Mouse (Mus musculus) left cerebral cortex, adult 2 months (tissue): ENCODE measurements around the gene Ylpm1. TPM values are rescaled to one million over a fixed set of nuclear protein-coding genes. Genes with fewer than 3 reads are reported as not detected.

Experiments
- DNase-seq, 2 experiments: peaks; one replicate each; pipeline ENCODE4 v3.0.0; 2021 to 2022; ENCODE audit warnings: low spot score in 2 of 2, mixed read lengths in 1 of 2; ENCODE audit errors: extremely low spot score in 1 of 2
- H3K27ac ChIP-seq: fragments of 200-600 bp; 2 replicates; pipeline ENCODE4 v1.8.1; 2022
- H3K4me3 ChIP-seq: fragments of 200-600 bp; 2 replicates; pipeline ENCODE4 v1.8.1; 2022
- CTCF ChIP-seq: fragments of 200-600 bp; IDR thresholded peaks from 2 replicates; pipeline ENCODE4 v1.8.1; 2022; ENCODE audit warnings: antibody characterized with exemption, mild to moderate bottlenecking, moderate library complexity
- intact Hi-C: fragments of 180-260 bp; cut with DNase I; formaldehyde crosslinking; loops from one replicate; pipeline ENCODE4 v1.15.1; 2025
- total RNA-seq, 2 experiments: library from RNA; stranded (reverse); gene quantifications; 2 replicates each; pipeline ENCODE4 v1.2.3; 2021

The Ylpm1 gene
- total RNA-seq, 2 experiments from 2014 or later: 124 to 126 TPM

DNA sequence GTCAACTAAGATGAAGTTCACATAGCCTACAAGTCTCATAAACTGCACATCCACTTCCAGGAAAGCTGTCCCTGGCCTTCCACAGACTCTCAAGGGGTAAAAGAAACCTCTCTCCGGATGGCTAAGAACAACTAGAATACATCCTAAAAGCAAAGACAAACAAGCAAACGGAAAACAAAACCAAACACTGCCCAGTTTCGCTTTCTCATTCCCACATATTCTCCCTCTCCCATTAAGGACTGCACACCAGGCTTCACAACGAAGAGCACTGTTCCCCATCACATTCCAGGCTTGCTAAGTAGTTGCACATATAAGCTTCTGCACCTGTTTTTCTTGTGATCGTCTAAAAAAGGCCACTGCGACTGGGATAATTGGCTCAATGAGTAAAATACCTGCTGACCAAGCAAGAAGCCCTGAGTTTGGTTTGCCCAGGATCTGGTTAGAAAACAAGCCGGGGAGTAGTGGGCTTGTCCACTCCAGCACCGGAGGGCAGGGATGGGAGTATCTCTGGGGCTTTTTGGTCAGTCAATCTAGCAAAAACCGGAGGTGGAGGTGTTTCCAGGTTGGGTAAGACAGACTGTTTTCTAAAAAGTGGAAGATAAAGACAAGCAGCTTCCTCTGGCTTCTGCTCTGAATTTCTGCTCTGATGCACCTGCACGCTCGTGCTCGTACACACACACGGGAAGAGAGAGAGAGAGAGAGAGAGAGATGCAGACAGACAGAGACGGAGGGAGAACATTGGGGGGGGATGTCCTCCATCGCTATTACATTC lies 26.3 kb upstream of the Ylpm1 start:
- Histone ChIP-seq H3K4me3 (peak overlapping the region; percentile 89), H3K27ac (peak overlapping the region; percentile 37)
- no peak for DNase-seq
- no peak for TF ChIP-seq CTCF
- intact Hi-C loops: loop anchor here (1.0 to 5.0 kb wide), 2 partner anchors 26 to 98 kb away; partner anchors contain the start of gene Ylpm1

DNA sequence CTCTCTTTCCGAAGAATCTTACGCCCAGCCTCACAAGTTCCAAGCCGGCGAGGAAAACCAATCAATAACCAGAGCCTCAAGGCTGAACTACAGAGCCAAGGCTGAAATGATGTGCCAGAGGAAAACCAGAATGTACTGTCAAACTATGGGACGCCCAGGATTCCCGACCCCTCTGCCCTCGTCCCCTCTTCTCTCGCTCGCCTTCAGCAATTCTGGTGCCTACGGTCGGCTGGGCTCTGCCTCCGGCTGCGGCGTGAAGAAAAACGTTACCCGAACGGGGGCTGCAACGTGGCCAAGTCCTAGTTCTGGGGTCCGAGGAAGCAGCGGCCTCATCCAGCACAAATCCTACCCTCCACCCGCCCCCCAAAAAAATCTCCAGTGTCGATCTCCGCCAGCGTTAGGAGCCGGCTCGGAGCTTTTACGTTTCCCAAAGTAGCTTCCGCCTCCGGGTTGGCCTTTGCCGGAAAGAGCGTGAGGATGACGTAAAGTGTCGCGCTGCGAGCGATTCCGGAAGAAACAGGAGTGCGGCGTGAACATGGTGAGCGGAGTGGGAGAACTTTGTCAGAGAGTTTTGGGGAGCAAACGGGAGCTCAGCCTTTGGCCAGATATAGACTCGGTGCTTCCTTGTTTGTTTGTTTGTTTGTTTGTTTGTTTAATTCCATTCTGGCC lies 25.6 kb upstream of the Ylpm1 start, which contains the start of the genes Fcf1 and Arel1:
Gene Fcf1 (plus strand): TSS at position 470 of the 669 bp plus-strand sequence.
Gene Arel1 (minus strand): TSS at position 473 of the 669 bp plus-strand sequence.
- peak within 1 kb of the TSS; percentile 89 for H3K4me3 ChIP-seq
- intact Hi-C loops: loop anchor here (1.0 to 5.0 kb wide), 2 partner anchors 26 to 98 kb away; partner anchors contain the start of gene Ylpm1
- peak; percentile 91 for DNase-seq
- peak within 1 kb of the TSS; percentile 37 for H3K27ac ChIP-seq
- TF ChIP-seq CTCF: no peak

DNA sequence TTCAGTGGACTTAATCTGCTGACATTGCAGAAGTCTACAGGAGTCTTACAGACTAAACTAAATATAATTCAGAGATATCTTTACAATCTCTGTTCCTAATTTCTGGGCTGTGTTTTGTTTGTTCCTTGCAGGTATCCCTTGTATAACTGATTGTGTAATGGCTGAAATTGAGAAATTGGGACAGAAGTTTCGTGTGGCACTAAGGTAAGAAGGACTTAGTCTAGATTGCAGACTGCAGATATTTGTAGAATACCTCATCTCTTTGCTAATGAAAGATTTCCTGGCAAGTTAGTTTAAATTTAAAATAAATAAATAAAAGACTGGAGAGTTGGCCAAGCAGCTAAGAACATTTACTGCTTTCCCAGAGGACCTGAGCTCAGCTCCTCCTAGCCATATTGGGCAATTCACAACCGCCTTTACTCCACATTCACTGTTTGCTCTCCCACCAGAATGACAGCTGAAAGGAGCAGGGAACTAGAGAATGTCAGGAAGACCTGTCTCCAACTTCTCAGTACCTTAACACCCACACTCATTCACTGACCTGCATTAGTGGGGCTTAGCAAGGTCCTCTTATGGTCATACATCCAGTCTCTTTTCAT lies 16.8 kb upstream of the Ylpm1 start:
- H3K4me3 ChIP-seq: no peak overlapping the region
- intact Hi-C loops: no loop called here
- no peak for DNase-seq
- H3K27ac ChIP-seq: no peak overlapping the region
- TF ChIP-seq CTCF: no peak

DNA sequence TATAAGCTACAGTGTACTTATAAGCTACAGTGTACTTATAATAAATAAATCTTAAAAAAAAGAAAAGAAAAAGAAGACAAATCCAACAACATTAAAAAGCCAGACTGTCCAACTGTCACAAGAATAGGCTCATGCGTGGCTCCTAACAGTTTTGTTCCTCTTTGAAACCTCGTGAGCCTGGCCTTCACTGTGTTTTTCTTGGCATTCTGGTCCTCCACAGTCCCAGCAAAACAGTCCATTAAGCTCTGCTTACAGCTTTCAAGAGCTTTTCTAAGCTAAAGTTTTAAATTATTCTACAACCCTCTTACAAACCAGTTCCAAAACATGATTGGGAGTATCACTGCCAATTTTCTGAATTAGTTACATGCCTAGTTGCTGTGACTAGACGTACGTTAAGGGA lies 6.7 kb upstream of the Ylpm1 start:
- Histone ChIP-seq H3K27ac (no peak overlapping the region), H3K4me3 (no peak overlapping the region)
- DNase-seq: no peak
- no peak for TF ChIP-seq CTCF
- intact Hi-C loops: no loop called here

DNA sequence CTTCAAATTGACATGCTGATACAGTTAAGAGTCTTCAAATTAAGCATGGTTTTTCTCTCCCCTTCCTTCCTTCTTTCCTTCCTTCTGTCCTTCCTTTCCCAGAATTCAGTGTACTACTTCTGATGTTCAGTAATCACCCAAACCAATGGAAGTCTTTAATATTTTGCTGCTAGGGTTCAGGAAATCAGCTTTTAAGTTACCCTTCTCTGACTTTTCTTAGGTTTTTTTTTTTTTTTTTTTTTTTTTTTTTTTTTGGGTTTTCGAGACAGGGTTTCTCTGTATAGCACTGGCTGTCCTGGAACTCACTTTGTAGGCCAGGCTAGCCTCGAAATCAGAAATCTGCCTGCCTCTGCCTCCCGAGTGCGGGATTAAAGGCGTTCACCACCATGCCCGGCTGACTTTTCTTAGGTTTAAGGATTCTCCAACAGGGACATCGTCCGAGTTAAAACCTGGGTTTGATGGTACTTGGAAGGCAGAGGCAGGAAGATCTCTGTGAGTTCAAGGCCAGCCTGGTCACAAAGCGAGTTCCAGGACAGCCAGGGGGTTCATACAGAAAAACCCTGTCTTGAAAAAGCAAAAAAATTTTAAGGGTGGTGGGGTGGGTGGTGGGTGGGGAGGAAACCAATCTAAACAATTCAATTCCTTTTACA lies 884 bp upstream of the Ylpm1 start:
- no peak for DNase-seq
- intact Hi-C loops: no loop called here
- H3K4me3 ChIP-seq: peak overlapping the region; percentile 100
- H3K27ac ChIP-seq: peak overlapping the region; percentile 47; the same call in 1 of the 2 replicates
- TF ChIP-seq CTCF: no peak

DNA sequence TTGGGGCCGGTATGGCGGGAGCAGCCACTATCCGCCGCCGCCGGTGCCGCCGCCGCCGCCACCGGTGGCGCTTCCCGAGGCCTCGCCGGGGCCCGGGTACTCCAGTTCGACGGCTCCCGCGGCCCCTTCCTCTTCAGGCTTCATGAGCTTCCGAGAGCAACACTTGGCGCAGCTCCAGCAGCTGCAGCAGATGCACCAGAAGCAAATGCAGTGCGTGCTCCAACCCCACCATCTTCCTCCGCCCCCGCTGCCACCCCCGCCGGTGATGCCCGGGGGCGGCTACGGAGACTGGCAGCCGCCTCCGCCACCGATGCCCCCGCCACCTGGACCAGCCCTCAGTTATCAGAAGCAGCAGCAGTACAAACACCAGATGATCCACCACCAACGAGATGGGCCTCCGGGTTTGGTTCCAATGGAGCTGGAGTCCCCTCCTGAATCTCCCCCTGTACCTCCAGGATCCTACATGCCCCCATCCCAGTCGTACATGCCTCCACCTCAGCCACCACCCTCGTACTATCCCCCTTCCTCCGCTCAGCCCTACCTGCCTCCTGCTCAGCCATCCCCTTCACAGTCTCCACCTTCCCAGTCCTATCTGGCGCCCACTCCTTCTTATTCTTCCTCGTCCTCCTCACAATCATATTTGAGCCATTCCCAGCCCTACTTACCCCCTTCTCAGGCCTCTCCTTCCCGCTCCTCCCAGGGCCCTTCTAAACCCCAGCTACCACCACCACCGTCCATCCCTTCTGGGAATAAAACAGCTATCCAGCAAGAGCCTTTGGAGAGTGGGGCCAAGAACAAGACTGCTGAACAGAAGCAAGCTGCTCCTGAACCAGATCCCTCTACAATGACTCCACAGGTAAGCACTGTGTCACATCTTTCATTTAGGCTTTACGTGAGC lies 629 bp downstream of the Ylpm1 start:
- intact Hi-C loops: loop anchor here (1.0 kb wide), 2 partner anchors 26 to 379 kb away; partner anchors contain the start of genes Abcd4, Arel1 and Fcf1
- H3K27ac ChIP-seq: peak overlapping the region; percentile 87
- peak; percentile 56 to 62 for DNase-seq
- peak overlapping the region; percentile 100 for H3K4me3 ChIP-seq
- TF ChIP-seq CTCF: no peak

DNA sequence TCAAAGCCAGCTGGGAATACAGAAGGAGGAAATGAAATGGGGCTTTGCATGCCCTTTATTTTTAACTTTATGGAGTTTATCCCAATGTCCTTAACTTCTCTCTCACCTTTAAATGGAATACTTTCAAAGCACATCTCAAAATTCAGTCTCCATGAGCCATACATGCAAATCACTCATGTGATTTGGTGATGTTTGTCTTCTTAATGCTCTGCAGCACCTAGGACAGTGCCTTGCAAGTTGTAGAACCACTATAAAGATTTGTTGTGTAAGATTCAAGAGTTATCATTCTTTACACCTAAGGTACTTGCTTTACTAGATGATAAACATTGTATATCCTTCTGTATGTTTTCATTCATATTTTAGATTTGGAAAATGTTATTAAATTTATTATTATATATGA lies 2.9 kb downstream of the Ylpm1 start:
- H3K27ac ChIP-seq: no peak overlapping the region
- H3K4me3 ChIP-seq: peak overlapping the region; percentile 100; the same call in 1 of the 2 replicates
- no peak for TF ChIP-seq CTCF
- DNase-seq: no peak
- intact Hi-C loops: no loop called here

DNA sequence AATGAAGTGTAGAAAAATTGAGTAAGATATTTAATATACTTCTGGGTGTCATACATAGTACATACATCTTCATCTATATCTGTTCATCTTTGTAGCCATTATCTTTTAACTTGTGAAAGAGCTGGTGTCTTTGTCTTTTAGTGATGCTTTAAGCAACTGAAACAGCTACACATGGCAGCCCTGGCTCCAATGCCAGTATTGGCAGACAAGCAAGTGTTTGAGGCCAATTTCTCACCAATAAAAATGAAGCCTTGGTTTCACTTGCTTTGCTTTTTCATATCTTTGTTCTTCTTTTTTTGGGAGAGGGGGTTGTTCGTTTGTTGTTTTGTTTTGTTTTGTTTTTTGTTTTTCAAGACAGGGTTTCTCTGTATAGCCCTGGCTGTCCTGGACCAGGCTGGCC lies 10.1 kb downstream of the Ylpm1 start:
- DNase-seq: no peak
- TF ChIP-seq CTCF: no peak
- intact Hi-C loops: no loop called here

DNA sequence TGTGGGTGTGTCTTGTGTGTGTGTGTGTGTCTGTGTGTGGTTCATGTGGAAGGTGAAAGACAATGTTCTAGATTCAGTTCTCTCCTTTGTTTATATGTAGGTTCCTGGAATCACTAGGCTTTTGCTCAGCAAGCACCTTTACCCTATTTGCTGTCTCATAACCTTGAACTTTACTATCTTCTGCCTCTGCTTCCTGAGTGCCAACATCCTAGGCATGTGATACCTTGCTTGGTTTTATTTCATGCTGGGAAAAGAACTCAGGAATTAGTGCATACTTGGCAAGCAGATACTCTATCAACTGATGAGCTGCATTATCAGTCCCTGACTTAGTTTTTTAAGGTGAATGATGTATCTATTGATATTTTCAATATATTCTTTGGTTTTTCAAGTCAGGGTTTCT lies 10.9 kb downstream of the Ylpm1 start:
- no peak overlapping the region for H3K27ac ChIP-seq
- intact Hi-C loops: no loop called here
- H3K4me3 ChIP-seq: no peak overlapping the region
- no peak for TF ChIP-seq CTCF
- DNase-seq: no peak

More for the DNA sequence above, 10.1 kb downstream of the Ylpm1 start:
- Histone ChIP-seq H3K27ac (no peak overlapping the region), H3K4me3 (no peak overlapping the region)

DNA sequence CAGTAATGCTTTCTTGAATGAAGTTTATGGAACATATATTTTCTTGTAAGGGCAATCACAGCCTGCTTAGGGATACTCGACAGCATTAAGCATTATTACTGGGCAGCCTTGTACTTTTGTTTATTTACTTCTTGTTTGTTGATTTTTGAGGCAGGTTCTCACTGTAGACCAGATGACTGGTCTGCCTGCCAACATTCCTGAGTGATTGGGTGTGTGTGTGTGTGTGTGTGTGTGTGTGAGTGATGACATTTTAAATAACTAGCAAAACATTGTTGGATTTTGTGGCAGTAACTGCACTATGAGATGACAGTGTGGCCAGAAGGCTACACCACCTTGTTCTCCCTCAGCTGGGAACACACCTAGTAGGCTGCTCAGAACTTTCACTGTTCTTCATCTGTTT lies 13.7 kb downstream of the Ylpm1 start:
- intact Hi-C loops: no loop called here
- H3K27ac ChIP-seq: no peak overlapping the region
- H3K4me3 ChIP-seq: no peak overlapping the region
- DNase-seq: no peak
- no peak for TF ChIP-seq CTCF

DNA sequence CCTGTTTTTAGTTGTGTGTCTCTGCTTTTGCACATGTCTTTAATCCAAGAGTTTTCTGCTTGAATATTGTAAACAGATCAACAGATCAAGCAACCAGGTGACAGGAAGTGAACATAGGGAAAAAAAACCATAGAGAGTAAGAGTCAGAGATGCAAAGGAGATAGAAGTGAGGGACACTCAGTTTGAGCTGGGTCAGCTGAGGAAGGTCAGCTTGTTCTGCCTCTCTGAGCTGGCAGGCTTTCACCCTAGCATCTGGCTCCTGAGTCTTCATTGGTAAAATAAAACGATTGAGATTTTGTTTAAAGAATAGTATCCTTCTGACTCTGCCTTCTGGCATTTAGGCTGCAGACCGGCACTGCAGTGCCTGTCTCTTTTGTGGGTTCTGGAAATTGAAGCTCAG lies 14.4 kb downstream of the Ylpm1 start:
- intact Hi-C loops: no loop called here
- Histone ChIP-seq H3K4me3 (no peak overlapping the region), H3K27ac (no peak overlapping the region)
- no peak for DNase-seq
- TF ChIP-seq CTCF: no peak
